Mouse (Mus musculus): ENCODE data around the gene Foxd1. TPM values are rescaled to one million over a fixed set of nuclear protein-coding genes. Genes with fewer than 3 reads are reported as not detected.

The Foxd1 gene
- total RNA-seq, 2 experiments from 2014 or later: 0.65 to 1.4 TPM

GRCm38 (mm10) chr13:98355559-98356111 is 1.6 kb downstream of the Foxd1 start:
- no peak for DNase-seq

GRCm38 (mm10) chr13:98356176-98356972 is 2.3 kb downstream of the Foxd1 start:
- DNase-seq: no peak

GRCm38 (mm10) chr13:98356973-98357425 is 3.0 kb downstream of the Foxd1 start:
- DNase-seq: no peak

- DNase-seq: no peak
These were observed 3.7 kb downstream of the Foxd1 start for GRCm38 (mm10) chr13:98357433-98358423.

GRCm38 (mm10) chr13:98358424-98359181 is 4.6 kb downstream of the Foxd1 start:
- no peak for DNase-seq

GRCm38 (mm10) chr13:98359337-98359736 is 5.3 kb downstream of the Foxd1 start:
- DNase-seq: no peak

- no peak for DNase-seq
These were observed 6.3 kb downstream of the Foxd1 start for GRCm38 (mm10) chr13:98360391-98360790.

GRCm38 (mm10) chr13:98361161-98361560 is 7.1 kb downstream of the Foxd1 start:
- no peak for DNase-seq

GRCm38 (mm10) chr13:98363046-98363445 is 9.0 kb downstream of the Foxd1 start:
- no peak for DNase-seq

GRCm38 (mm10) chr13:98365081-98365480 is 11.0 kb downstream of the Foxd1 start:
- no peak for DNase-seq

GRCm38 (mm10) chr13:98365766-98366421 is 11.9 kb downstream of the Foxd1 start:
- no peak for DNase-seq

GRCm38 (mm10) chr13:98366469-98367275 is 12.6 kb downstream of the Foxd1 start:
- DNase-seq: no peak

- no peak for DNase-seq
These were observed 13.6 kb downstream of the Foxd1 start for GRCm38 (mm10) chr13:98367601-98368000.

- no peak for DNase-seq
These were observed 15.0 kb downstream of the Foxd1 start for GRCm38 (mm10) chr13:98369046-98369445.

GRCm38 (mm10) chr13:98374560-98374959 is 20.5 kb downstream of the Foxd1 start:
- no peak for DNase-seq

- no peak for DNase-seq
These were observed 20.9 kb downstream of the Foxd1 start for GRCm38 (mm10) chr13:98374979-98375378.

GRCm38 (mm10) chr13:98377746-98378145 is 23.7 kb downstream of the Foxd1 start:
- DNase-seq: no peak

GRCm38 (mm10) chr13:98382751-98383150 is 28.7 kb downstream of the Foxd1 start:
- DNase-seq: no peak

GRCm38 (mm10) chr13:98383911-98384498 is 30.0 kb downstream of the Foxd1 start:
- no peak for DNase-seq

GRCm38 (mm10) chr13:98385877-98386276 is 31.8 kb downstream of the Foxd1 start:
- no peak for DNase-seq

Data from layer of hippocampus, postnatal 36 days (tissue).